Mouse (Mus musculus): Measurements from ENCODE around the gene Pafah1b1.

Pafah1b1 gene

GRCm38 (mm10) chr11:74721141-74721540, 3.3 kb downstream of the Pafah1b1 start:
- no peak for DNase-seq (ENCODE audit: low spot score)

- DNase-seq (ENCODE audit: low spot score), result no peak
Observed at GRCm38 (mm10) chr11:74720668-74721067, 3.8 kb downstream of the Pafah1b1 start.

- no peak for DNase-seq (ENCODE audit: low spot score)
Observed at GRCm38 (mm10) chr11:74715971-74716525, 8.4 kb downstream of the Pafah1b1 start.

- DNase-seq (ENCODE audit: low spot score), result no peak
Observed at GRCm38 (mm10) chr11:74710671-74711070, 13.8 kb downstream of the Pafah1b1 start.

- DNase-seq (ENCODE audit: low spot score), result no peak
Observed at GRCm38 (mm10) chr11:74708781-74709180, 15.7 kb downstream of the Pafah1b1 start.

GRCm38 (mm10) chr11:74704068-74704467, 20.4 kb downstream of the Pafah1b1 start:
- no peak for DNase-seq (ENCODE audit: low spot score)

- DNase-seq (ENCODE audit: low spot score), result no peak
Observed at GRCm38 (mm10) chr11:74699505-74699904, 25.0 kb downstream of the Pafah1b1 start.

GRCm38 (mm10) chr11:74692151-74692550, 32.3 kb downstream of the Pafah1b1 start:
- no peak for DNase-seq (ENCODE audit: low spot score)

GRCm38 (mm10) chr11:74675156-74675555, 49.3 kb downstream of the Pafah1b1 start:
- DNase-seq (ENCODE audit: low spot score), result no peak

- no peak for DNase-seq (ENCODE audit: low spot score)
Observed at GRCm38 (mm10) chr11:74674713-74675112, 49.8 kb downstream of the Pafah1b1 start.

- no peak for DNase-seq (ENCODE audit: low spot score)
Observed at GRCm38 (mm10) chr11:74673561-74673960, 50.9 kb downstream of the Pafah1b1 start.

GRCm38 (mm10) chr11:74672901-74673513, 51.5 kb downstream of the Pafah1b1 start:
- no peak for DNase-seq (ENCODE audit: low spot score)

GRCm38 (mm10) chr11:74671839-74672238, 52.6 kb downstream of the Pafah1b1 start:
- no peak for DNase-seq (ENCODE audit: low spot score)

- no peak for DNase-seq (ENCODE audit: low spot score)
Observed at GRCm38 (mm10) chr11:74671013-74671412, 53.5 kb downstream of the Pafah1b1 start.

- no peak for DNase-seq (ENCODE audit: low spot score)
Observed at GRCm38 (mm10) chr11:74670151-74670550, 54.3 kb downstream of the Pafah1b1 start.

GRCm38 (mm10) chr11:74668971-74669370, 55.5 kb downstream of the Pafah1b1 start:
- DNase-seq (ENCODE audit: low spot score), result no peak

- no peak for DNase-seq (ENCODE audit: low spot score)
Observed at GRCm38 (mm10) chr11:74668466-74668865, 56.0 kb downstream of the Pafah1b1 start.

- DNase-seq (ENCODE audit: low spot score), result no peak
Observed at GRCm38 (mm10) chr11:74667582-74668010, 56.9 kb downstream of the Pafah1b1 start.

- DNase-seq (ENCODE audit: low spot score), result no peak
Observed at GRCm38 (mm10) chr11:74666776-74667581, 57.5 kb downstream of the Pafah1b1 start.

- no peak for DNase-seq (ENCODE audit: low spot score)
Observed at GRCm38 (mm10) chr11:74666284-74666652, 58.2 kb downstream of the Pafah1b1 start.

GRCm38 (mm10) chr11:74665631-74666283, 58.7 kb downstream of the Pafah1b1 start:
- DNase-seq (ENCODE audit: low spot score), result no peak

GRCm38 (mm10) chr11:74664906-74665305, 59.6 kb downstream of the Pafah1b1 start:
- DNase-seq (ENCODE audit: low spot score), result no peak

- no peak for DNase-seq (ENCODE audit: low spot score)
Observed at GRCm38 (mm10) chr11:74664279-74664678, 60.2 kb downstream of the Pafah1b1 start.

Measured in urinary bladder, postnatal 14 days (tissue).